Mouse (Mus musculus) stomach, embryonic 16.5 days (tissue): ENCODE measurements at regions not wholly inside any gene's neighbourhood (a gene's known extent, or its start where the extent isn't known, plus 50 kb on each side); places are given as distances from the start of the nearest gene placed in this dataset.

Source experiments
- ATAC-seq: fragments of 200-750 bp; cut with Nextera tagmentation; 2 replicates; pipeline ENCODE4 v1.8.0; 2017; ENCODE audit warnings: moderate number of reproducible peaks, moderate TSS enrichment; ENCODE audit not compliant: insufficient read depth, low FRiP score
- H3K27ac ChIP-seq: fragments of 300-500 bp; sonication (generic); 2 replicates; pipeline ENCODE4 v1.5.1; 2014; ENCODE audit warnings: low read length
- H3K27me3 ChIP-seq: fragments of 300-500 bp; sonication (generic); 2 replicates; pipeline ENCODE4 v1.6.1; 2014; ENCODE audit warnings: low read length, control low read depth, mixed read lengths; ENCODE audit not compliant: control insufficient read depth, insufficient read depth
- H3K36me3 ChIP-seq: fragments of 300-500 bp; sonication (generic); 2 replicates; pipeline ENCODE4 v1.6.1; 2014; ENCODE audit warnings: low read length; ENCODE audit not compliant: control insufficient read depth, insufficient read depth
- H3K4me1 ChIP-seq: fragments of 300-500 bp; sonication (generic); 2 replicates; pipeline ENCODE4 v1.6.1; 2014; ENCODE audit warnings: low read length, control low read depth, mixed read lengths; ENCODE audit not compliant: control insufficient read depth, insufficient read depth
- H3K4me2 ChIP-seq: fragments of 300-500 bp; sonication (generic); 2 replicates; pipeline ENCODE4 v1.6.1; 2014; ENCODE audit warnings: low read depth, low read length, mixed read lengths
- H3K4me3 ChIP-seq: fragments of 300-500 bp; sonication (generic); replicated peaks from 2 replicates; pipeline ENCODE4 v1.5.1; 2014; ENCODE audit warnings: mild to moderate bottlenecking, low read length
- H3K9ac ChIP-seq: fragments of 300-500 bp; sonication (generic); 2 replicates; pipeline ENCODE4 v1.6.1; 2014; ENCODE audit warnings: low read length
- H3K9me3 ChIP-seq: fragments of 300-500 bp; sonication (generic); replicated peaks from 2 replicates; pipeline ENCODE4 v1.6.1; 2016; ENCODE audit warnings: low read length, control low read depth; ENCODE audit not compliant: control insufficient read depth
- WGBS: fragments of 180-500 bp; shearing (Covaris S2); extraction: QIAGEN DNeasy Blood & Tissue Kit; methylation state at CpG from one replicate; pipeline ENCODE4 v1.1.7; 2014; 5-methylcytosine and 5-hydroxymethylcytosine counted together

DNA sequence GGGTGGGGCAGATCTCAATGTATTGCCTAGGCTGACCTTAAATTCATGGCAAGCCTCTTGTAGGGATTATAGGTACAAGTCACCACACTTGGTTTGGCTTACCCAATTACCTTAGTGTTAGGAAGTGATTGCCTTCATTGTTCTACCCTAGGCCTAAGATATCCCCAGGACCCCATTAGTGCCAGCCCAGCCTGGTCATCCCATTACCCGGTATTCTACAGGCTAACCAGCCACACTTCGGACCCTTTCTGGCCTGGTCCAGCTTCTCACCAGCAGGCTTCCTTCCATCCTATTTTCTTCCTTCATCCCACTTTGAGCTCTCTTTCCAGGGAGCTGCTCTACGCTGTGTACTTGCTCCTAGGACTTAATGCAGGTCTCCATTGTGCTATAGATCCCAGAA lies 59.5 kb downstream of the Tex35 start:
- H3K4me1 ChIP-seq: peaks cover 11% of the 10 kb centered on the region
- ATAC-seq: no peak
- no peaks in the 10 kb centered on the region for H3K27me3 ChIP-seq
- H3K4me2 ChIP-seq: no peak overlapping the region
- no peaks in the 10 kb centered on the region for H3K36me3 ChIP-seq
- H3K27ac ChIP-seq: peak overlapping the region; percentile 35; the same call in 1 of the 2 replicates
- no peak overlapping the region for H3K9ac ChIP-seq
- no peak overlapping the region for H3K4me3 ChIP-seq
- H3K9me3 ChIP-seq: no peaks in the 10 kb centered on the region
- 93% methylated on average over 3 of the region's 3 CpGs for WGBS

DNA sequence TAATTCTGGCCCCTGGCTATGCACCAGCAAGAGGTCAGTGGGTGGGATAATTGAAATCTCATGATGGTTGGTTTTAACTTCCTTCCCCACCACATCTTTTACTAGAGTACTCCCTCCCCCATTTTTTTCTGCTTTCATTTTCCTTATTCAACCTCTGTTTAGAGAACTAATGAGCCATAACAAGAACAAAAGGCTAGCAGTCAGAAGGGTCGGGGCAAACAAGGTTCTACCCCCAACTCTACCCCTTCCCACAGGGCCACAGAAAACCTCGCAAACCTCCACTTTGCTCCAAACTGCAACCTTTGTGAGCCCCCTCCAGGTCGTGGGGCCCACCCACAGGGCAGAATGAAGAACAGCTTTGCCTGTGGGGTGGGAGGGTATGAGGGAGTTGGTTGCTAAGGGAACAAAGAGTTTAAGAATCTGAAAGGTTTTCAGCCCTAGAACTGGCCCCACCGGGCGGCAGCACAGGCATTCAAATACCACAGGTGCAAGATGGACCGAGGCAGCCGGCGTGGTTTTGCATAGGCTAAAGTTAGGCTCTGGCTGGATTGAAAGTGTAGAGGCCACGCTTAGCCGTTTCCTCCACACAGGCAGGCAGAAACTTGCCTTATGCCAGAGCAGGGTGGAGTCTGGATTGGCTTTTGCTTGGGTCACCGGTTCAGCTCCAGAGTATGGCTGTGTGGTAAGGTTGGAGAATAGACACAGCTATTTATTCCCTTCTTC lies 60.1 kb downstream of the Tex35 start:
- peak overlapping the region; percentile 35; the same call in 1 of the 2 replicates for H3K27ac ChIP-seq

DNA sequence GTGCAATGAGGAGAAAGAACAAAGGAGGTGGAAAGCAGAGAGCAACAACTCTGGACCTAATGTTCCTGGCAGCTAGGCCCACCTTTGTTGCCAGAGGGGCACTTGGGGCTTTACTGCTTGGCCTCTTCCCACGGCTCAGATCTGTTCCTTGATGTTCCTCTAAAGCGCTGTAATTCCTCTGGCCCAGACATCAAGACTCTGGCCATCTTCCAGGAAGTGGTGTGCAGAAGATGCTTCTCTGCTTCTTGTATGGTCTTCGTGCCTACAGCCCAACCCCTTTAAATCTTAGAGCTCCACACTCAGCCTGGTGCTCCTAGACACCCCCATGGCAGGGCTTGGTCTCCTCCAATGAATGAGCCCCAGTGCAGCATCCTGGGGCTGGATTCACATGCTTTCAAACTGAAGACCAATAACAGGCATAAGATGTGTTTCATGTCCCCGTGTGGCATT lies 60.7 kb downstream of the Tex35 start:
- WGBS: 54% methylated on average over 4 of the region's 4 CpGs
- no peak for ATAC-seq

More for the DNA sequence above, 60.1 kb downstream of the Tex35 start:
- WGBS: 36% methylated on average over 11 of the region's 11 CpGs
- Histone ChIP-seq H3K9me3 (no peaks in the 10 kb centered on the region), H3K4me1 (peaks cover 11% of the 10 kb centered on the region), H3K27me3 (no peaks in the 10 kb centered on the region), H3K4me3 (no peak overlapping the region), H3K4me2 (0 out of 2 replicates have a peak overlapping the region, but pooled peaks have one; percentile 14), H3K36me3 (no peaks in the 10 kb centered on the region), H3K9ac (no peak overlapping the region)
- ATAC-seq: 0 out of 2 replicates have a peak, but pooled peaks have one; percentile 35

DNA sequence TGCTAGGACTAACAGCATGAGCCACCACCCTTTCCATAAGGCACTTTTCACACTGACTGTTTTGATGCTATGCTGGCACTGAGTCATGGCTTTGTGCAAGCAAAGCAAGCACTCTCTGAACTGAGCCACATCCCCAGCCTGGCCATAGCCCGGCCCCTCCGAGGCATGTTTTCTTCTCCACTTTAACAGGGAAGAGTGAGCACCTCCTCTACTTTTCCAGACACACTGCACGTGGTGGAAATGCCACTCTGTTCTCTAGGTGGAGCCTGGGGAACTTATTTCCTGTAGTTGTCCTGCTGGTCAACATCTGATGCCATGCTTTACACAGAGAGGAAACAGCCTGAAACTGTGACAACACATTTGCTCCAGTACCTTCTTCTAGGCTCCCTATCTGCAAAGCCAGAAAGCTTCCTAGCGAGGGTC lies 61.7 kb downstream of the Tex35 start:
- ATAC-seq: peak; percentile 37; the same call in 1 of the 2 replicates
- no peak overlapping the region for H3K4me3 ChIP-seq

More for the DNA sequence above, 60.7 kb downstream of the Tex35 start:
- Histone ChIP-seq H3K27me3 (no peaks in the 10 kb centered on the region), H3K36me3 (no peaks in the 10 kb centered on the region), H3K4me1 (peaks cover 11% of the 10 kb centered on the region), H3K9ac (no peak overlapping the region), H3K27ac (peak overlapping the region; percentile 25; the same call in 1 of the 2 replicates), H3K4me3 (no peak overlapping the region), H3K4me2 (no peak overlapping the region), H3K9me3 (no peaks in the 10 kb centered on the region)

DNA sequence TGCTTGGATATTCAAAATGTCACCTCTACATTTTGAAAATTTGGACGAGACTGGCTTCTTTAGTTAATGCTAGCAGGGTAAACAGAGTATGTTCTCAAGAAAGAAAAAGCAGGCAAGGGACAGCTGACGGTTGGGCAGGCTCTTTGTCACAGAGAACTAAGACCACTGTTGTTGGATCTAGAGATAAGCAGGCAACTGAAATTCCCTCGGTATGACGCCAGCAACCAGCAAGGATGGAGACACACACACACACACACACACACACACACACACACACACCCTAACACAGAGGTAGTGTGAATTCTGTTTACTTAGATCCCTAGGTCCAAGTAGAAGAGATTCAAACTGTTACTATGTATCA lies 68.7 kb downstream of the Tex35 start:
- 0 out of 2 replicates have a peak, but pooled peaks have one; percentile 16 for ATAC-seq
- 9% methylated on average over 4 of the region's 4 CpGs for WGBS
- Histone ChIP-seq H3K27ac (peak overlapping the region; percentile 72), H3K9ac (no peak overlapping the region), H3K4me1 (peaks cover 28% of the 10 kb centered on the region), H3K27me3 (no peaks in the 10 kb centered on the region), H3K4me2 (peak overlapping the region; percentile 42), H3K36me3 (no peaks in the 10 kb centered on the region), H3K9me3 (no peaks in the 10 kb centered on the region), H3K4me3 (0 out of 2 replicates have a peak overlapping the region, but pooled peaks have one; percentile 13)

More for the DNA sequence above, 61.7 kb downstream of the Tex35 start:
- H3K9ac ChIP-seq: no peak overlapping the region
- peak overlapping the region; percentile 25 for H3K27ac ChIP-seq
- WGBS: 60% methylated on average over 4 of the region's 4 CpGs
- H3K4me2 ChIP-seq: no peak overlapping the region
- no peaks in the 10 kb centered on the region for H3K9me3 ChIP-seq
- H3K4me1 ChIP-seq: peaks cover 11% of the 10 kb centered on the region
- no peaks in the 10 kb centered on the region for H3K27me3 ChIP-seq
- H3K36me3 ChIP-seq: no peaks in the 10 kb centered on the region

DNA sequence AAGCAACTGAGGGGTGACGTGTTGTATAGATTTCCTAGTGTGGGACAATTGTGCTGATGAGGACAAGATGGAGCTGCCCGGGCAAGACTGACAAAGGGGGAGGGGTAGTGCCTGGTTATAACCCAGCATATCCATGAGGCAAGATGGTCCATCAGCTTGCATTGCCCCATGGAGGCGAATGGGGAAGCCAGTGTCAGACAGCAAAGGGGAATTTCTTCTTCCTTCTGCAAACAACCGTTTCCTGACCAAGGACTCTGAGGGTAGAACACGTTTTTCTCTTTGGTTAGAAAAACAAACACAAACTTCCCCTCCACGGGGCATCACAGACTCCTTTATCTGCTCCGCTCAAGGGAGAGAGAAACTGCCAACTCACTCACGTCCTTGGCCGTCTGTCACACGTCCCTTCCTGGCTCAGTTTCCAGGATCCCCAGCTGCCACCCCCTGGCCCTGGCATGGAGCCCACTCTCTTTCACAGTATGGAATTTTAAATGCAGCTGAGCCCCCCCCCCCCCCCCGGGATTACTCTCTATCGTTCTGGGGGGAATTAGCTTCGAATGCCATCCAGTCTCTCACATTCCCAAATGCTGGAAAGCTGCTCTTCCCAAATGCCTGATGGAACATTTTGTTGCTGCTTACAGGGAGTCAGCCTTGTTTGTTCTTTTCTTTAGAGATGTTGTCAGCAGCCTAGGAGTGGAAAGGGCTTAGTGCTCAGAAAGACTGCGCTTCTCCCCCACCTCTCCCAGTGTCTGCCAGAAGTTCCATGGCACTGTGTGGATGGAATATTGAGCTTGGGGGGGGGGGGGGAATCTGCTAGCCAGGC lies 69.3 kb downstream of the Tex35 start:
- no peaks in the 10 kb centered on the region for H3K36me3 ChIP-seq
- no peaks in the 10 kb centered on the region for H3K27me3 ChIP-seq
- peak overlapping the region; percentile 72 for H3K27ac ChIP-seq
- ATAC-seq: peak; percentile 51; the same call in 1 of the 2 replicates
- peaks cover 28% of the 10 kb centered on the region for H3K4me1 ChIP-seq
- H3K4me3 ChIP-seq: peak overlapping the region; percentile 13; the same call in 1 of the 2 replicates
- no peaks in the 10 kb centered on the region for H3K9me3 ChIP-seq
- WGBS: 11% methylated on average over 14 of the region's 14 CpGs
- H3K9ac ChIP-seq: peak overlapping the region; percentile 49
- H3K4me2 ChIP-seq: peak overlapping the region; percentile 42

DNA sequence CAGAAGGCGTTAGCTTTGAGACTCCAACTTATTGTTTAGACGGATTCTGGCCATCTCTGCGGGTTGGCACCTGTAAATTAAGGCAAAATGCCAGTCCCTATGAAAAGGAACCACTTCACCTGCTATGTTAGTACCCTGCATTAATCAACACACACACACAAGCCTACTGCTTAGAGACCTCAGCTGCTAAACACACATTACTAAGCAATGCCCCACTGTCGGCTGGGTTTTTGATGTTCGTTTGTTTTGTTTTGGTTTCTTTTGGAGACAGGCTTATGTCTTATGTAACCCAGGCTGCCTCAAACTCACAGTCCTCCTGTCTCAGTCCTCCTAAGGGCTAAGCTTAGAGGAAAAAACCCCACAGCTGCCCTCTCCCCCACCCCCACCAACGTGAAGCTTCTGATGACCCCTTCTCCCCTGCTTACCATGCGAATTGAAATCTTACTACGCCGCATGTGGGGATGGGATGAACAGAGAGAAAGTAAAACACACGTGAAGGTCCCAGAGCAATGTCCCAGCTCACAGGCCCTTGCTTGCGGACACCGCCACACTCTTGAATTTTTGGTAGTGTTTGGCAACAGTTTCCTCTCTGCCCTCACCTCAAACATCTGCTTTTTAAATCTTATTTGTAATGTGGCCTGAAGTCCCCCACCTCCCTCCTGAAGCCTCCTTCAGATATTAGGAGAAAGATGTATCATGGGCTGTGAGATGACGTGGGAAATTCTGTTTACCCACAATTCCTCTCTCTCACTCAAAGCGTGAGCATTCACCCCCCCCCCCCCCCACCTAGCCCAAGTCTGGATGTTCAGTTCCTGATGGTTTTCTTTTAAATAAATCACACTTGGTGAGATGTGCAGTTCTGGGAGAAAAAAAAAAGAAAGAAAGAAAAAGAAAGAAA lies 70.1 kb downstream of the Tex35 start:
- WGBS: 60% methylated on average over 14 of the region's 14 CpGs
- no peak for ATAC-seq
- no peaks in the 10 kb centered on the region for H3K9me3 ChIP-seq
- no peak overlapping the region for H3K9ac ChIP-seq
- H3K27ac ChIP-seq: peak overlapping the region; percentile 72; the same call in 1 of the 2 replicates
- no peaks in the 10 kb centered on the region for H3K36me3 ChIP-seq
- peaks cover 28% of the 10 kb centered on the region for H3K4me1 ChIP-seq
- no peak overlapping the region for H3K4me3 ChIP-seq
- H3K4me2 ChIP-seq: peak overlapping the region; percentile 42
- no peaks in the 10 kb centered on the region for H3K27me3 ChIP-seq

DNA sequence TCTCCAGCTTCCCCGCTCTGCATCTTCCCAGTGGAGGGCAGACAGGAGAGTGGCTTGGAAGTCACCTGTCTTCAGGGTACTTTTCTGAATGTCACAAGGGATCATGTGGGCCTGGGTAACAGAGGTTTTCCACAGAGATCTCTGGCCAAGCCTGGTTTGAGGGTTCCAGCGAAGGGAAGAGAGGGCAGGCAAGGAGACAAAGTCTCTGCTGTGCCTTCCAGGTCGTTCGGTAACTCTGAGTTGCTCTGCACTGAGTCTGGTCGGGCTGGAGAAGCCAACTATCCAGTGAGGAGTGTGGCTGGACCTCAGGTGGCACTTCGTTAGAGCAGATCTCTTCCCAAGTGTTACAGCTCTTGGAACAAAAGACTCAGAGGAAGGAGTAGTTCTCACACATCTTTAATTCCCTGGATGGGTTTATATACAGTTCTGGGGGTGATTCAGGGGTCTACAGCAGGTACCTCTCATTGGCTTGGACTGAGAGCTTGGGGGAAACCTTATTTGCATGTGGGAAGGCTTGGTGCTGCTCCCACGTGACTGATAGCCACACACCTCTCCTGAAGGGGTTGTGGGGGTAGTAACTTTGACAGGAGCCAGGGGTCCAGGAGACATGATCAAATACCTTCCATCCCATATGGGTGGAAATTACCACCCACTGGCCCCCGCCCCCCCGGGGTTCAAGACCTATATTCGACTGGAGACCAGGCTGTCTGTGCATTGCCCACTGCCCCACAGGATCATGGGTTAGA lies 71.1 kb downstream of the Tex35 start:
- ATAC-seq: no peak
- Histone ChIP-seq H3K36me3 (no peaks in the 10 kb centered on the region), H3K4me2 (no peak overlapping the region), H3K9me3 (no peaks in the 10 kb centered on the region), H3K4me1 (peaks cover 28% of the 10 kb centered on the region), H3K4me3 (no peak overlapping the region), H3K27ac (no peak overlapping the region), H3K9ac (no peak overlapping the region), H3K27me3 (no peaks in the 10 kb centered on the region)
- 82% methylated on average over 10 of the region's 10 CpGs for WGBS
